Mouse (Mus musculus) G1E (cell line): ENCODE results near the gene Dhcr24.

ENCODE experiments used
- CTCF ChIP-seq: IDR thresholded peaks from 2 replicates; pipeline ENCODE4 v1.5.1; 2012; ENCODE audit warnings: low read depth, low read length, inconsistent platforms, mixed read lengths
- GATA1 ChIP-seq: IDR thresholded peaks from 2 replicates; pipeline ENCODE4 v1.6.1; 2012; ENCODE audit warnings: borderline replicate concordance, low read length, inconsistent platforms, mixed read lengths

- no peak for TF ChIP-seq CTCF
- TF ChIP-seq GATA1: no peak
These were observed 52.7 kb downstream of the Dhcr24 start for GRCm38 (mm10) chr4:106613560-106613959.
